Mouse (Mus musculus): ENCODE measurements around the gene Mrpl39. TPM values are rescaled to one million over a fixed set of nuclear protein-coding genes. Genes with fewer than 3 reads are reported as not detected.

The Mrpl39 gene
- polyA plus RNA-seq, 1 experiment from 2014 or later, result 48.9 TPM

- Histone ChIP-seq H3K4me3 (replicated peaks) (peak overlapping the region; percentile 59), H3K9me3 (no peaks in the 10 kb centered on the region), H3K27ac (no peak overlapping the region), H3K27me3 (replicated peaks) (peaks cover 11% of the 10 kb centered on the region; the same call in 1 of the 2 replicates), H3K4me1 (replicated peaks) (peaks cover 11% of the 10 kb centered on the region), H3K4me2 (replicated peaks) (peak overlapping the region; percentile 84), H3K36me3 (no peaks in the 10 kb centered on the region), H3K9ac (no peak overlapping the region)
- 6% methylated on average over 15 of the region's 15 CpGs for WGBS
- ATAC-seq, result peak; percentile 9; the same call in 1 of the 2 replicates
Observed at GRCm38 (mm10) chr16:84773268-84773861, 37.8 kb upstream of the Mrpl39 start.

DNA sequence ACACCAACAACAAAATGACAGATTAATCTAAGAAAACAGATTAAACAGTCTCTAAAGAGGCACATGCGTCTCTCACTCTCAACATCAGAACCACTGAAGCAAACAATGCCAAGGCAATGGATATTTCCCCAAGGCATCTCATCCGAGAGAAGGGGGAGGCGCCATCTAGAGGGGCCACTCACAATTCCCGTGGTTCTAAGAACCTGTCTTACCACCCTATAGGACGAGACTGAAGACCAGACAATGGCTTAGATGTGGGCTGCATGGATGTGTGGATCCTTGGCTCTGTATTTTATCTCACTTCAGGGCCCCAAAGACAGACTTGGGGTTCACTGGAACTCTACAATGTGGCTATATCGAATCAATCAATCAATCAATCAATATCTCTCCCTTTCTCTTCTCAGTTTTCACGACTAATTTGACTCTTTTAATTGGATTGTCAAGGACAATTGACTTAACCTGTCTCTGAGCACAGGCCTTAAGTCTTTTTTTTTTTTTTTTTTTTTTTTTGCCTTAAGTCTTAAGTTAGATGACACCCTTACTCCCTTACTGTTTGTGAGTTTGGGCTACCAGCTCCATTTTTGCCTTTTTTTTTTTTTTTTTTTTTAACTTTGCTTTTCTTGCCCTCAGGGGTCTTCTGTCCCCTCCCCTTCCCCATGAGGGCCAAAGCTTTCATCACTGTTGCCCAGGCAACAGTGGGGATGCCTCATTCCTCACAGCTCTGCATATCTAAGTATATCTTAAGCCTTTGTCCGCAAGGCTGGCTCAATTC is 37.1 kb upstream of the Mrpl39 start:
- WGBS, result 33% methylated on average over 8 of the region's 8 CpGs
- no peak for ATAC-seq
- no peak overlapping the region for H3K27ac ChIP-seq
- H3K9ac ChIP-seq, result no peak overlapping the region
- H3K4me2 ChIP-seq (replicated peaks), result peak overlapping the region; percentile 84
- no peaks in the 10 kb centered on the region for H3K9me3 ChIP-seq
- peaks cover 11% of the 10 kb centered on the region for H3K4me1 ChIP-seq (replicated peaks)
- peaks cover 11% of the 10 kb centered on the region; the same call in 1 of the 2 replicates for H3K27me3 ChIP-seq (replicated peaks)
- H3K4me3 ChIP-seq (replicated peaks), result no peak overlapping the region
- H3K36me3 ChIP-seq, result no peaks in the 10 kb centered on the region

GRCm38 (mm10) chr16:84771461-84771860 is 35.9 kb upstream of the Mrpl39 start:
- no peaks in the 10 kb centered on the region for H3K36me3 ChIP-seq
- peaks cover 11% of the 10 kb centered on the region for H3K4me1 ChIP-seq (replicated peaks)
- H3K27ac ChIP-seq, result no peak overlapping the region
- no peak overlapping the region for H3K4me2 ChIP-seq (replicated peaks)
- 82% methylated on average over 2 of the region's 2 CpGs for WGBS
- peaks cover 11% of the 10 kb centered on the region; the same call in 1 of the 2 replicates for H3K27me3 ChIP-seq (replicated peaks)
- no peak for ATAC-seq
- H3K9me3 ChIP-seq, result no peaks in the 10 kb centered on the region
- H3K4me3 ChIP-seq (replicated peaks), result no peak overlapping the region
- H3K9ac ChIP-seq, result no peak overlapping the region

DNA sequence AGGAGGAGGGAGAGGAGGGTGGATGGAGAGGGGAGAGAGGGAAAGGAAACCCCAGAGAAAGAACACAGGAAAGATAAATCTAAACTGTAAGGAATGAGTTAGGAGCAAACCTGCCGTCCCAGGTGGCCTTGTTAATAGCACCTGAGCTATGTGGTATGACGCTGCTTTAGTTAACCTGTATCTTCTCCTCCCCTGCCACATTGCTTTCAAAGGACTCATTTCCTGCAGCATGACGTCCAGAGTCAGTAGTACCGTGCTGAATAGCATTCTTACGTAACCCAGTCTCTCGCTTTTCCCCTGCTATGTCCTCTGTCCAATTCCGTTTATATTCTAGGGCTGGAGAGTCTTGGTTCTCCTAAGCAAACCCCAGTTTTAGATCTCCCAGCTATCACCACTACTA is 35.3 kb upstream of the Mrpl39 start:
- Histone ChIP-seq H3K36me3 (no peaks in the 10 kb centered on the region), H3K4me1 (replicated peaks) (peaks cover 11% of the 10 kb centered on the region), H3K27ac (no peak overlapping the region), H3K9ac (no peak overlapping the region), H3K4me2 (replicated peaks) (no peak overlapping the region), H3K4me3 (replicated peaks) (no peak overlapping the region), H3K9me3 (no peaks in the 10 kb centered on the region), H3K27me3 (replicated peaks) (peaks cover 7% of the 10 kb centered on the region; the same call in 1 of the 2 replicates)
- 77% methylated on average over 7 of the region's 7 CpGs for WGBS
- ATAC-seq, result no peak

DNA sequence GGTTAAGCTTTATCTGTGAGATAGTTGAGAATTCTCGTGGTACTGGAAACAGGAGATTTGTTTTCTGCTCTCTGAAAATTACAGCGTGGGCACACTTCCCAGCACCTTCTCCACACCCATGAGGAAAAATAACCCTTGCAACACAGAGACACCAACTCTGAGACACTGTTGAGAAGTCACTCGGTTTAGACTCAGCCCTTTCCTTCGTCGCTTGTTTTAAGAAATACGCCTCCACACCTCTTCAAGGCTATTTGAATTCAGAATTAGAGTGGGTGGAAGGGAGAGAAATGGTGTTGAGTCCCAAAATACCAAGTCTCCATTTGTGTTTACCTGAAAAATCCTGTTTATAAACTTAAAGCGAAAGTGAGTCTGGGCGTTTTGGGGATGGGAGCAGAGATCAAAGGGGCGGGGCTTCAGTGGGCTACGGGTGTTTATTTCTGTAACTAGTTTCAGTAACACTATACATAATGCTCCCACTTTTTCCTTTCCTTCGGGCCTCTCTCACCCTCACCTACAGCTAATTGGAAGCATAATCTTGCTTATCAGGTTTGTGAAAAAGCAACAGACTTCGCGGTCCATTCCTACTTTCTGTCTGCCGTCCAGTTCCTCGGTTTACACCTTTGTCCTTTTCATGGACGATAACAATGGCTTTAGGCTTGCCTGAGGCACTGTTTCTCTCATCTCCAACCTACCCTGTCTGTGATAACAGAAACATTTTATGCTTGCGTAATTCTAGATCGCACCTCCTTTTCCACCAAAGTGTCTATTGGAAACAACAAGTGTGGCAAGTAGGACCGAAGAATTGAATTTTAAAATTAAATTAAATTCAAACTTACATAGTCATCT is 34.3 kb upstream of the Mrpl39 start:
- Histone ChIP-seq H3K4me1 (replicated peaks) (peaks cover 7% of the 10 kb centered on the region), H3K27ac (no peak overlapping the region), H3K9me3 (no peaks in the 10 kb centered on the region), H3K4me3 (replicated peaks) (no peak overlapping the region), H3K36me3 (no peaks in the 10 kb centered on the region), H3K4me2 (replicated peaks) (no peak overlapping the region), H3K27me3 (replicated peaks) (peaks cover 6% of the 10 kb centered on the region; the same call in 1 of the 2 replicates), H3K9ac (no peak overlapping the region)
- WGBS, result 83% methylated on average over 19 of the region's 19 CpGs
- ATAC-seq, result no peak

- Histone ChIP-seq H3K4me3 (replicated peaks) (no peak overlapping the region), H3K9me3 (no peaks in the 10 kb centered on the region), H3K4me1 (replicated peaks) (peaks cover 4% of the 10 kb centered on the region; the same call in 1 of the 2 replicates), H3K4me2 (replicated peaks) (no peak overlapping the region), H3K36me3 (no peaks in the 10 kb centered on the region), H3K27ac (no peak overlapping the region), H3K27me3 (replicated peaks) (peaks cover 4% of the 10 kb centered on the region; the same call in 1 of the 2 replicates), H3K9ac (no peak overlapping the region)
- WGBS, result 73% methylated on average over 4 of the region's 4 CpGs
- ATAC-seq, result no peak
Observed at GRCm38 (mm10) chr16:84769182-84769581, 33.6 kb upstream of the Mrpl39 start.

GRCm38 (mm10) chr16:84767956-84768355 is 32.4 kb upstream of the Mrpl39 start:
- no peaks in the 10 kb centered on the region for H3K27me3 ChIP-seq (replicated peaks)
- no peak overlapping the region for H3K9ac ChIP-seq
- no peaks in the 10 kb centered on the region for H3K4me1 ChIP-seq (replicated peaks)
- H3K4me3 ChIP-seq (replicated peaks), result no peak overlapping the region
- no peak overlapping the region for H3K27ac ChIP-seq
- no peaks in the 10 kb centered on the region for H3K36me3 ChIP-seq
- no peak overlapping the region for H3K4me2 ChIP-seq (replicated peaks)
- no peak for ATAC-seq
- H3K9me3 ChIP-seq, result no peaks in the 10 kb centered on the region
- 79% methylated on average over 8 of the region's 8 CpGs for WGBS

DNA sequence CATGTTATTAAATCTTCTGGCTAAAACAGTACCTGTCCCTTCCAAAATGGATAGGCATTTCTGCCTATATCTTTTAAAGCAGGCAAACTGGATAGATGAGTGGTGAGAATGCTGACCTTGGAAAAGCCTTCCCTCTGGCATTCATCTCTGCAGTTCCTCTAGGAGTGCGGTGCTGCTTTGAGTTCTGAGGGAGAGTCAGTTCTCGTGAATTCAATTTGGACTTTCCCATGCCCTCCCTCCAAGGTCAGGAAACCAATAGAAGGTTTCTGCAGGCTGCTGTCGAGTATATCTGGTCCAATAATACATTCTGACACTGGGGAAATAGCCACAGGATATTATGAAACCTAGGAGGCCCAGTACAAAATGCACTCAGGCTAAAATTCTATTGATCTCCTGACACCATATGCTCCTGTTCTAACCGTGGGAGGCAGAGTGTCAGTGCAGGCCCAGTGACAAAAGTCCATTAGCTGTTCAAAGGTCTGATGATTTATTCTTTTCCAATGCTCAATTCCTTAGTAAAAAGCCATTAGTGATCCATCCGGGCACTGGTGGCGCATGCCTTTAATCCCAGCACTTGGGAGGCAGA is 10.3 kb upstream of the Mrpl39 start:
- H3K9ac ChIP-seq, result no peak overlapping the region
- H3K36me3 ChIP-seq, result no peaks in the 10 kb centered on the region
- no peaks in the 10 kb centered on the region for H3K9me3 ChIP-seq
- H3K4me2 ChIP-seq (replicated peaks), result no peak overlapping the region
- no peaks in the 10 kb centered on the region for H3K27me3 ChIP-seq (replicated peaks)
- no peak for ATAC-seq
- no peak overlapping the region for H3K4me3 ChIP-seq (replicated peaks)
- no peak overlapping the region for H3K27ac ChIP-seq
- no peaks in the 10 kb centered on the region for H3K4me1 ChIP-seq (replicated peaks)
- 72% methylated on average over 6 of the region's 6 CpGs for WGBS

GRCm38 (mm10) chr16:84744703-84745490 is 9.4 kb upstream of the Mrpl39 start:
- no peak for ATAC-seq
- H3K4me2 ChIP-seq (replicated peaks), result no peak overlapping the region
- no peaks in the 10 kb centered on the region for H3K27me3 ChIP-seq (replicated peaks)
- H3K36me3 ChIP-seq, result no peaks in the 10 kb centered on the region
- no peaks in the 10 kb centered on the region for H3K4me1 ChIP-seq (replicated peaks)
- H3K27ac ChIP-seq, result no peak overlapping the region
- no peaks in the 10 kb centered on the region for H3K9me3 ChIP-seq
- no peak overlapping the region for H3K4me3 ChIP-seq (replicated peaks)
- H3K9ac ChIP-seq, result no peak overlapping the region
- WGBS, result 64% methylated on average over 10 of the region's 10 CpGs

DNA sequence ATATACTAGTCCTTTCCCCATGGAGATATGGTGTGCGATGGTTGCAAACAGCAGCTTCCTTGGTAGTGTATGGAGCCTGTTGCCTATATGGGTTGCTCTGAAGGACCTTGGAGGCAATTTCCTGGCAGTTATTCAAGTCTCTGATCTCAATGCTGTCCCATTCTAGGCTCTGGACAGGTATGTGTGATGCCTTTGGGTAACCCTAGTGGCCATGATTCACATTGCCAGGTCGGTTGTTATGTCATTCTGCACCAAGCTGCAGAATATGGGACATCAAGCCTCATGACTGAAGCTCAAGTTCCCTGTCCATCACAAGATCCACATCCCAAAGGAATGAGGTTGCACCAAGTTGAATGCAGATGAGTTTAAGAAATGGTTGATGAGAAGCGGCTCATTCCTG is 1.8 kb upstream of the Mrpl39 start:
- Histone ChIP-seq H3K36me3 (no peaks in the 10 kb centered on the region), H3K4me2 (replicated peaks) (no peak overlapping the region), H3K9ac (no peak overlapping the region), H3K27ac (no peak overlapping the region), H3K4me1 (replicated peaks) (peaks cover 5% of the 10 kb centered on the region), H3K27me3 (replicated peaks) (no peaks in the 10 kb centered on the region), H3K4me3 (replicated peaks) (no peak overlapping the region), H3K9me3 (no peaks in the 10 kb centered on the region)
- no peak for ATAC-seq
- WGBS, result 73% methylated on average over 3 of the region's 3 CpGs

DNA sequence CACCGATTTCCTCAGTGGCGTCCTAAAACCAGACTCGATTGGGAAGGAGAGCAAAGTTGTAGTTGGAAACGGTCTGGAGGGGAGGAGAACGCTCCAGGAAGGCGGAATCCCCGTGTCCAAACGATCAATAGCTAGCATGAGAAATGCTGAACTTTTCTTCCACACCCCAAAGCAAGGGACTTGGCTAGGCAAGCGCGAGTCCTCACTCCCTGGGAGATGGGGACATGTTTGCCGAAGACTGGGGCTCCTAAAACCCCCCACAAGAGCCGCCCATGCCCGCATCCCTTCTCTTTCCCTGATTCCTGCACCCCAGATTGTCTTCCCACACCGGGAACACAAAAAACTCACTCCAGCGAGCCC is 756 bp downstream of the Mrpl39 start:
- WGBS, result under 1% methylated on average over 15 of the region's 15 CpGs
- H3K27ac ChIP-seq, result 0 out of 2 replicates have a peak overlapping the region, but pooled peaks have one; percentile 14
- no peaks in the 10 kb centered on the region for H3K27me3 ChIP-seq (replicated peaks)
- peak overlapping the region; percentile 61 for H3K9ac ChIP-seq
- peak; percentile 71 for ATAC-seq
- peak overlapping the region; percentile 75 for H3K4me2 ChIP-seq (replicated peaks)
- 0 out of 2 replicates have a peak, but pooled peaks cover 4% of the 10 kb centered on the region for H3K36me3 ChIP-seq
- H3K4me3 ChIP-seq (replicated peaks), result peak overlapping the region; percentile 67
- peaks cover 5% of the 10 kb centered on the region for H3K4me1 ChIP-seq (replicated peaks)
- no peaks in the 10 kb centered on the region for H3K9me3 ChIP-seq

Data from intestine, embryonic 15.5 days (tissue).